Mouse (Mus musculus) spleen, adult 2 months (tissue): Measurements from ENCODE around the gene Gm35549. TPM values are rescaled to one million over a fixed set of nuclear protein-coding genes. Genes with fewer than 3 reads are reported as not detected.

Source experiments
- DNase-seq, 2 experiments: peaks; one replicate each; pipeline versions ENCODE4 v3.0.0 to v3.0.0-alpha.2; 2012 to 2021; ENCODE audit warnings: low spot score in 2 of 2, low read depth in 1 of 2
- H3K27ac ChIP-seq: fragments of 200-500 bp; 2 replicates; pipeline ENCODE4 v1.5.1; 2012; ENCODE audit warnings: low read length, inconsistent platforms; ENCODE audit not compliant: insufficient read depth
- H3K27me3 ChIP-seq: fragments of 200-500 bp; 2 replicates; pipeline ENCODE4 v1.6.1; 2012; ENCODE audit warnings: mild to moderate bottlenecking, moderate library complexity, low read length, inconsistent platforms; ENCODE audit not compliant: control insufficient read depth, insufficient read depth
- H3K36me3 ChIP-seq: fragments of 200-500 bp; 2 replicates; pipeline ENCODE4 v1.6.1; 2012; ENCODE audit warnings: mild to moderate bottlenecking, low read length, inconsistent platforms; ENCODE audit not compliant: control insufficient read depth, insufficient read depth
- H3K4me1 ChIP-seq: fragments of 200-500 bp; 2 replicates; pipeline ENCODE4 v1.6.1; 2011; ENCODE audit warnings: inconsistent platforms; ENCODE audit not compliant: control insufficient read depth, insufficient read depth, insufficient read length
- H3K4me3 ChIP-seq: fragments of 200-500 bp; 2 replicates; pipeline ENCODE4 v1.5.1; 2011; ENCODE audit warnings: mild to moderate bottlenecking, inconsistent platforms; ENCODE audit not compliant: insufficient read depth, insufficient read length; ENCODE audit errors: extremely low read depth
- CTCF ChIP-seq: fragments of 200-500 bp; IDR thresholded peaks from 2 replicates; pipeline ENCODE4 v1.5.1; 2011; ENCODE audit warnings: mild to moderate bottlenecking, inconsistent platforms; ENCODE audit not compliant: insufficient read depth, insufficient read length, insufficient replicate concordance; ENCODE audit errors: extremely low read depth
- POLR2A ChIP-seq: fragments of 200-500 bp; IDR thresholded peaks from 2 replicates; pipeline ENCODE4 v1.6.1; 2011; ENCODE audit warnings: low read depth, low read length, inconsistent platforms
- WGBS: fragments of 180-500 bp; shearing (Covaris S2); methylation state at CpG from one replicate; pipeline ENCODE4 v1.1.7; 2018; 5-methylcytosine and 5-hydroxymethylcytosine counted together
- polyA plus RNA-seq: library from polyadenylated mRNA; depleted of rRNA; stranded (reverse); fragments of >200 nt; gene quantifications from 2 replicates; pipeline ENCODE4 v1.2.3, GENCODE M21; 2012; rRNA removed

Gm35549 gene
- polyA plus RNA-seq, 1 experiment: not detected

DNA sequence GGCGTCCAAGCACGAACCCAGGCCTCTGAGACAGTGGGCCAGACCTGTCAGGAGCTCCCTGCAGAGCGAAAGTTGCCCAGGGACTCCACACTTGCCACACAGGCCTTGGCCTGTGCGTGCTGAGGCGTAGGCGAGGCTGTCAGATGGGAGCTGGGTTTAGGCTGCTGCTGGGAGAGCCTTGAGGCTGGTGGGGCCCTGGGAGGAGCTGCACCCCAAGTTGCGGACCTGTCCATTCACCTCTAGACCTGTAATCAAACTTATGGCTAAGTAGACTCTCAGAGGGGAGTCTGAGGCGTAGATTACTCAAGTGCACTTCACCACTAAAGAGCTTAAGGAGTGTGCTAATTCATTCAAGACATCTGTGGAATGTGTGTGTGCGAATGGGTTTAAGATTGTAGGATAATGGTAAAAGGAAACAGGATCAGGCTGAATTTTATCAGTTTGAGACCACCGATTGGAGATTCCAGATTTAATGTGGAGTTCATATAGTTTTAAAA lies 37.9 kb downstream of the Gm35549 start:
- no peak for DNase-seq
- Histone ChIP-seq H3K4me3 (peak overlapping the region; percentile 67), H3K4me1 (no peaks in the 10 kb centered on the region; the same call in 1 of the 2 replicates), H3K27ac (peak overlapping the region; percentile 91), H3K36me3 (peaks cover 1% of the 10 kb centered on the region; the same call in 1 of the 2 replicates), H3K27me3 (no peaks in the 10 kb centered on the region)
- 23% methylated on average over 10 of the region's 10 CpGs for WGBS
- TF ChIP-seq CTCF: no peak
- no peak for TF ChIP-seq POLR2A

GRCm38 (mm10) chr9:122805053-122805844 lies 38.6 kb downstream of the Gm35549 start, which contains the start of gene Tcaim:
Gene Tcaim, plus strand, starts transcription at chr9:122805539.
- WGBS: 7% methylated on average over 42 of the region's 42 CpGs
- H3K27me3 ChIP-seq: no peaks in the 10 kb centered on the region
- peaks cover 1% of the 10 kb centered on the region; the same call in 1 of the 2 replicates for H3K36me3 ChIP-seq
- DNase-seq: peak; percentile 74 to 86
- peak within 1 kb of the TSS; percentile 67 for H3K4me3 ChIP-seq
- TF ChIP-seq POLR2A (no peak; the same call in 1 of the 2 replicates), CTCF (no peak)
- peak within 1 kb of the TSS; percentile 91 for H3K27ac ChIP-seq
- no peaks in the 10 kb centered on the region; the same call in 1 of the 2 replicates for H3K4me1 ChIP-seq

DNA sequence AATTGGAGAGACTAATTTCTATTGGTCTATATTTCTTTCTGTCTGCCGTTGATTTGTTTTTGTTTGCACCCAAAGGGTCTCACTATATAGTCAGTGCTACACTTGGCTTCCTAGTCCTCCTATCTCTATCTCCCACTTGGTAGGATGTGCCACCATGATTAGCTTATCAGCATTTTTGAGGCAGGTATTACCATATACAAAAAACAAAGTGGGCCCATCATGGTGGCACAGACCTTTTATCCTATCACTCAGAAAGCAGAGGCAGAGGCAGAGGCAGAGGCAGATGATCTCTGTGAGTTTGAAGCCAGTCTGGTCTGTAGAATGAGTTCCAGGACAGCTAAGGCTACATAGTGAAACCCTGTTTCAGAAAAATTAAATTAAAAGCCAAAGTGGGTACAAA lies 57.3 kb downstream of the Gm35549 start:
- H3K36me3 ChIP-seq: no peaks in the 10 kb centered on the region
- WGBS: 88% methylated on average over 1 of the region's 1 CpGs
- no peaks in the 10 kb centered on the region for H3K27me3 ChIP-seq
- TF ChIP-seq POLR2A (no peak), CTCF (no peak)
- no peak overlapping the region for H3K4me3 ChIP-seq
- H3K27ac ChIP-seq: no peak overlapping the region
- H3K4me1 ChIP-seq: no peaks in the 10 kb centered on the region; the same call in 1 of the 2 replicates
- DNase-seq: no peak

GRCm38 (mm10) chr9:122785231-122785630 lies 58.6 kb downstream of the Gm35549 start:
- Histone ChIP-seq H3K27ac (peak overlapping the region; percentile 47), H3K36me3 (no peaks in the 10 kb centered on the region), H3K27me3 (no peaks in the 10 kb centered on the region), H3K4me1 (no peaks in the 10 kb centered on the region; the same call in 1 of the 2 replicates), H3K4me3 (no peak overlapping the region)
- TF ChIP-seq CTCF (no peak), POLR2A (no peak)
- 23% methylated on average over 5 of the region's 5 CpGs for WGBS
- peak; percentile 34 to 54 for DNase-seq

Other genes with a start within 250 kb of the Gm35549 start
- gene Topaz1, start 96.7 kb downstream of the Gm35549 start, polyA plus RNA-seq: not detected in 2 replicates
- 1.8 and 1.9 TPM in 2 replicates for gene Tcaim, start 38.5 kb downstream of the Gm35549 start, polyA plus RNA-seq
- gene Zfp445, start 22.0 kb upstream of the Gm35549 start, polyA plus RNA-seq: 20.0 and 25.1 TPM in 2 replicates
- gene Zkscan7, start 41.6 kb upstream of the Gm35549 start, polyA plus RNA-seq: 1.6 and 1.9 TPM in 2 replicates
- gene Zfp105, start 79.0 kb upstream of the Gm35549 start, polyA plus RNA-seq: 0.39 and 0.45 TPM in 2 replicates
- gene 1110059G10Rik, start 107.0 kb upstream of the Gm35549 start, polyA plus RNA-seq: 1.6 and 1.7 TPM in 2 replicates
- gene Kif15, start 107.0 kb upstream of the Gm35549 start, polyA plus RNA-seq: 1.4 and 2.9 TPM in 2 replicates
- gene Tmem42, start 177.3 kb upstream of the Gm35549 start, polyA plus RNA-seq: 10.3 and 12.0 TPM in 2 replicates
- 0.08 and 0.19 TPM in 2 replicates for gene Tgm4, start 190.7 kb upstream of the Gm35549 start, polyA plus RNA-seq